Mouse (Mus musculus): ENCODE measurements at regions not wholly inside any gene's neighbourhood (a gene's known extent, or its start where the extent isn't known, plus 50 kb on each side); places are given as distances from the start of the nearest gene placed in this dataset.

- no peak for TF ChIP-seq ZC3H11A (IDR thresholded peaks at IDR 0.05; ENCODE audit: borderline replicate concordance, low read depth, low read length)
- no peak for TF ChIP-seq HCFC1 (IDR thresholded peaks at IDR 0.05; ENCODE audit: borderline replicate concordance, insufficient read depth, low read length)
- TF ChIP-seq ZNF384 (IDR thresholded peaks at IDR 0.05; ENCODE audit: low read depth, low read length) = no peak
- TF ChIP-seq MAFK (IDR thresholded peaks at IDR 0.05; ENCODE audit: insufficient read depth, low read depth, low read length) = no peak
- no peak for TF ChIP-seq CHD2 (IDR thresholded peaks at IDR 0.05; ENCODE audit: low read depth, low read length)
Observed at GRCm38 (mm10) chr2:10783594-10783993, 388.3 kb upstream of the Prkcq start.
